Mouse (Mus musculus): Measurements from ENCODE around the gene Spata20. TPM values are rescaled to one million over a fixed set of nuclear protein-coding genes. Genes with fewer than 3 reads are reported as not detected.

Gene Spata20
- polyA plus RNA-seq, 1 experiment: not detected

- Histone ChIP-seq H3K36me3 (ENCODE audit: control insufficient read depth) (no peaks in the 10 kb centered on the region), H3K4me1 (ENCODE audit: control insufficient read depth) (peaks cover 36% of the 10 kb centered on the region), H3K9me3 (ENCODE audit: control insufficient read depth, low read length) (no peaks in the 10 kb centered on the region), H3K27me3 (ENCODE audit: control insufficient read depth) (peaks cover 36% of the 10 kb centered on the region), H3K4me3 (replicated peaks) (no peak overlapping the region)
- TF ChIP-seq TAL1 (IDR thresholded peaks at IDR 0.05; ENCODE audit: low read length) (no peak), GATA1 (IDR thresholded peaks at IDR 0.05; ENCODE audit: low read length) (no peak)
Observed at GRCm38 (mm10) chr11:94449239-94449638, 36.7 kb downstream of the Spata20 start.

- TF ChIP-seq GATA1 (IDR thresholded peaks at IDR 0.05; ENCODE audit: low read length) (no peak), TAL1 (IDR thresholded peaks at IDR 0.05; ENCODE audit: low read length) (no peak)
- Histone ChIP-seq H3K36me3 (ENCODE audit: control insufficient read depth) (peaks cover 2% of the 10 kb centered on the region; the same call in 1 of the 2 replicates), H3K4me1 (ENCODE audit: control insufficient read depth) (peaks cover 30% of the 10 kb centered on the region), H3K9me3 (ENCODE audit: control insufficient read depth, low read length) (no peaks in the 10 kb centered on the region), H3K27me3 (ENCODE audit: control insufficient read depth) (peaks cover 38% of the 10 kb centered on the region), H3K4me3 (replicated peaks) (no peak overlapping the region)
Observed at GRCm38 (mm10) chr11:94447017-94447416, 39.0 kb downstream of the Spata20 start.

- no peaks in the 10 kb centered on the region for H3K9me3 ChIP-seq (ENCODE audit: control insufficient read depth, low read length)
- TF ChIP-seq GATA1 (IDR thresholded peaks at IDR 0.05; ENCODE audit: low read length) (no peak), TAL1 (IDR thresholded peaks at IDR 0.05; ENCODE audit: low read length) (no peak)
- no peak overlapping the region for H3K4me3 ChIP-seq (replicated peaks)
- peaks cover 17% of the 10 kb centered on the region for H3K4me1 ChIP-seq (ENCODE audit: control insufficient read depth)
- peaks cover 28% of the 10 kb centered on the region for H3K27me3 ChIP-seq (ENCODE audit: control insufficient read depth)
- H3K36me3 ChIP-seq (ENCODE audit: control insufficient read depth): peaks cover 2% of the 10 kb centered on the region; the same call in 1 of the 2 replicates
Observed at GRCm38 (mm10) chr11:94445300-94445699, 40.7 kb downstream of the Spata20 start.

GRCm38 (mm10) chr11:94444829-94445228 lies 41.1 kb downstream of the Spata20 start:
- peaks cover 17% of the 10 kb centered on the region for H3K4me1 ChIP-seq (ENCODE audit: control insufficient read depth)
- H3K36me3 ChIP-seq (ENCODE audit: control insufficient read depth): peaks cover 2% of the 10 kb centered on the region; the same call in 1 of the 2 replicates
- TF ChIP-seq TAL1 (IDR thresholded peaks at IDR 0.05; ENCODE audit: low read length) (no peak), GATA1 (IDR thresholded peaks at IDR 0.05; ENCODE audit: low read length) (no peak)
- peaks cover 26% of the 10 kb centered on the region for H3K27me3 ChIP-seq (ENCODE audit: control insufficient read depth)
- H3K9me3 ChIP-seq (ENCODE audit: control insufficient read depth, low read length): no peaks in the 10 kb centered on the region
- no peak overlapping the region for H3K4me3 ChIP-seq (replicated peaks)

GRCm38 (mm10) chr11:94441752-94442151 lies 44.2 kb downstream of the Spata20 start:
- Histone ChIP-seq H3K9me3 (ENCODE audit: control insufficient read depth, low read length) (no peaks in the 10 kb centered on the region), H3K4me1 (ENCODE audit: control insufficient read depth) (peaks cover 3% of the 10 kb centered on the region; the same call in 1 of the 2 replicates), H3K36me3 (ENCODE audit: control insufficient read depth) (peaks cover 2% of the 10 kb centered on the region; the same call in 1 of the 2 replicates), H3K4me3 (replicated peaks) (no peak overlapping the region), H3K27me3 (ENCODE audit: control insufficient read depth) (peaks cover 13% of the 10 kb centered on the region)
- TF ChIP-seq TAL1 (IDR thresholded peaks at IDR 0.05; ENCODE audit: low read length) (no peak), GATA1 (IDR thresholded peaks at IDR 0.05; ENCODE audit: low read length) (no peak)

GRCm38 (mm10) chr11:94441122-94441521 lies 44.9 kb downstream of the Spata20 start:
- TF ChIP-seq TAL1 (IDR thresholded peaks at IDR 0.05; ENCODE audit: low read length): no peak
- TF ChIP-seq GATA1 (IDR thresholded peaks at IDR 0.05; ENCODE audit: low read length): no peak
- Histone ChIP-seq H3K27me3 (ENCODE audit: control insufficient read depth) (peaks cover 12% of the 10 kb centered on the region), H3K4me3 (replicated peaks) (no peak overlapping the region), H3K4me1 (ENCODE audit: control insufficient read depth) (peaks cover 2% of the 10 kb centered on the region; the same call in 1 of the 2 replicates), H3K36me3 (ENCODE audit: control insufficient read depth) (peaks cover 2% of the 10 kb centered on the region; the same call in 1 of the 2 replicates), H3K9me3 (ENCODE audit: control insufficient read depth, low read length) (no peaks in the 10 kb centered on the region)

GRCm38 (mm10) chr11:94440421-94440820 lies 45.6 kb downstream of the Spata20 start:
- H3K4me3 ChIP-seq (replicated peaks): no peak overlapping the region
- no peak for TF ChIP-seq TAL1 (IDR thresholded peaks at IDR 0.05; ENCODE audit: low read length)
- no peak for TF ChIP-seq GATA1 (IDR thresholded peaks at IDR 0.05; ENCODE audit: low read length)
- H3K27me3 ChIP-seq (ENCODE audit: control insufficient read depth): peaks cover 7% of the 10 kb centered on the region
- peaks cover 2% of the 10 kb centered on the region; the same call in 1 of the 2 replicates for H3K4me1 ChIP-seq (ENCODE audit: control insufficient read depth)
- H3K36me3 ChIP-seq (ENCODE audit: control insufficient read depth): peaks cover 2% of the 10 kb centered on the region; the same call in 1 of the 2 replicates
- H3K9me3 ChIP-seq (ENCODE audit: control insufficient read depth, low read length): no peaks in the 10 kb centered on the region

- TF ChIP-seq TAL1 (IDR thresholded peaks at IDR 0.05; ENCODE audit: low read length) (no peak), GATA1 (IDR thresholded peaks at IDR 0.05; ENCODE audit: low read length) (no peak)
- no peaks in the 10 kb centered on the region; the same call in 1 of the 2 replicates for H3K4me1 ChIP-seq (ENCODE audit: control insufficient read depth)
- no peaks in the 10 kb centered on the region for H3K9me3 ChIP-seq (ENCODE audit: control insufficient read depth, low read length)
- H3K27me3 ChIP-seq (ENCODE audit: control insufficient read depth): peaks cover 24% of the 10 kb centered on the region
- no peak overlapping the region for H3K4me3 ChIP-seq (replicated peaks)
- H3K36me3 ChIP-seq (ENCODE audit: control insufficient read depth): peaks cover 17% of the 10 kb centered on the region
Observed at GRCm38 (mm10) chr11:94429011-94429651, 56.8 kb downstream of the Spata20 start.

Other genes with a start within 250 kb of the Spata20 start
- 0.01 TPM in 1 of 2 replicates, not detected in the other for gene Wfikkn2, start 240.2 kb downstream of the Spata20 start, polyA plus RNA-seq (2012)
- gene Gm21885, start 204.3 kb downstream of the Spata20 start, polyA plus RNA-seq (2012): not detected in 2 replicates
- 3.7 and 5.2 TPM in 2 replicates for gene Luc7l3, start 164.2 kb downstream of the Spata20 start, polyA plus RNA-seq (2012)
- gene Ankrd40, start 158.2 kb downstream of the Spata20 start, polyA plus RNA-seq (2012): 7.4 and 9.9 TPM in 2 replicates
- 0.18 and 0.55 TPM in 2 replicates for gene Abcc3, start 93.2 kb downstream of the Spata20 start, polyA plus RNA-seq (2012)
- 10.3 and 14.4 TPM in 2 replicates for gene Cacna1g, start 12.0 kb downstream of the Spata20 start, polyA plus RNA-seq (2012)
- not detected in 2 replicates for gene Epn3, start 13.8 kb upstream of the Spata20 start, polyA plus RNA-seq (2012)
- gene Mycbpap, start 35.6 kb upstream of the Spata20 start, polyA plus RNA-seq (2012): not detected in 2 replicates
- gene Rsad1, start 63.1 kb upstream of the Spata20 start, polyA plus RNA-seq (2012): 0.02 TPM in 1 of 2 replicates, not detected in the other
- gene Chad, start 78.9 kb upstream of the Spata20 start, polyA plus RNA-seq (2012): not detected in 2 replicates
- gene Acsf2, start 115.7 kb upstream of the Spata20 start, polyA plus RNA-seq (2012): 0.06 and 0.09 TPM in 2 replicates
- 4.9 and 6.1 TPM in 2 replicates for gene Lrrc59, start 143.6 kb upstream of the Spata20 start, polyA plus RNA-seq (2012)
- 10.9 and 14.7 TPM in 2 replicates for gene Mrpl27, start 167.6 kb upstream of the Spata20 start, polyA plus RNA-seq (2012)
- 0.99 and 1.4 TPM in 2 replicates for gene Eme1, start 167.8 kb upstream of the Spata20 start, polyA plus RNA-seq (2012)
- gene Xylt2, start 191.3 kb upstream of the Spata20 start, polyA plus RNA-seq (2012): 0.33 and 0.37 TPM in 2 replicates
- gene Gm11541, start 218.3 kb upstream of the Spata20 start, polyA plus RNA-seq (2012): 0.02 TPM in 1 of 2 replicates, not detected in the other